Mouse (Mus musculus) lung, embryonic 16.5 days (tissue): ENCODE results near the gene Nfatc3. TPM values are rescaled to one million over a fixed set of nuclear protein-coding genes. Genes with fewer than 3 reads are reported as not detected.

Experiments used
- ATAC-seq: fragments of 200-750 bp; cut with Nextera tagmentation; 2 replicates; pipeline ENCODE4 v1.8.0; 2017; ENCODE audit warnings: low read depth, mild to moderate bottlenecking, moderate library complexity
- H3K27ac ChIP-seq: fragments of 300-500 bp; sonication (generic); 2 replicates; pipeline ENCODE4 v1.5.1; 2014; ENCODE audit warnings: mild to moderate bottlenecking, control low read depth, low read length
- H3K27me3 ChIP-seq: fragments of 300-500 bp; sonication (generic); 2 replicates; pipeline ENCODE4 v1.6.1; 2014; ENCODE audit warnings: low read depth, low read length, mixed read lengths; ENCODE audit not compliant: control insufficient read depth, insufficient read depth
- H3K36me3 ChIP-seq: fragments of 300-500 bp; sonication (generic); 2 replicates; pipeline ENCODE4 v1.6.1; 2014; ENCODE audit warnings: low read length; ENCODE audit not compliant: control insufficient read depth, insufficient read depth
- H3K4me1 ChIP-seq: fragments of 300-500 bp; sonication (generic); replicated peaks from 2 replicates; pipeline ENCODE4 v1.6.1; 2014; ENCODE audit warnings: low read length, mixed read lengths; ENCODE audit not compliant: control insufficient read depth, insufficient read depth
- H3K4me2 ChIP-seq: fragments of 300-500 bp; sonication (generic); 2 replicates; pipeline ENCODE4 v1.6.1; 2014; ENCODE audit warnings: low read depth, low read length, control low read depth
- H3K4me3 ChIP-seq: fragments of 300-500 bp; sonication (generic); 2 replicates; pipeline ENCODE4 v1.5.1; 2014; ENCODE audit warnings: mild to moderate bottlenecking, low read length, control low read depth
- H3K9ac ChIP-seq: fragments of 300-500 bp; sonication (generic); 2 replicates; pipeline ENCODE4 v1.6.1; 2014; ENCODE audit warnings: low read length, control low read depth
- H3K9me3 ChIP-seq: fragments of 300-500 bp; sonication (generic); 2 replicates; pipeline ENCODE4 v1.6.1; 2016; ENCODE audit warnings: low read length; ENCODE audit not compliant: control insufficient read depth
- WGBS: fragments of 180-500 bp; shearing (Covaris S2); extraction: QIAGEN DNeasy Blood & Tissue Kit; methylation state at CpG from one replicate; pipeline ENCODE4 v1.1.7; 2014; 5-methylcytosine and 5-hydroxymethylcytosine counted together
- polyA plus RNA-seq: library from polyadenylated mRNA; unstranded; fragments of >200 nt; fragmentation: Nextera tagmentation; extraction: Ambion mirVana; gene quantifications from 2 replicates; pipeline ENCODE4 v1.2.1, GENCODE M21; 2015

The Nfatc3 gene
- polyA plus RNA-seq, 1 experiment from 2014 or later = 6.0 TPM

DNA sequence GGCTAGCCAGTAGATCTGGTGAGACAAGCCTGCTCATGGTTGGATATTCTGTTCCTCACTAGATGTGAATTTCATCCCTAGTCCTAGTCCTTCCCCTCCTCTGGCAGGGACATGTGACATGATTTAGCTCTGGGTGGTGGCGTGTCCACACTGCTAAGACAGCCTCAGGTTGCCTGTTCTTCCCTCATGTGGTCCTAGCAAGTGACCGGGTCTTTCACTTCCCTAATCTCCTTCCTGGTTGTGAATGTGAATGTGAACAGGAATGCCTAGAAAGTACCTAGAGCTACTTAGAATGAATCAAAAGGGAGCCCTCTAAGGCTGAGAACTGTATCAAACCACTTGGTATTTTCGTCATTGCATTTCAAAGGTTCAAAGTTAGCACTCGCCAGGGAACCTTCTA lies 19.0 kb upstream of the Nfatc3 start:
- H3K4me3 ChIP-seq = no peak overlapping the region
- ATAC-seq = no peak
- H3K27me3 ChIP-seq = no peaks in the 10 kb centered on the region
- no peaks in the 10 kb centered on the region for H3K9me3 ChIP-seq
- no peaks in the 10 kb centered on the region for H3K4me1 ChIP-seq
- 0 out of 2 replicates have a peak, but pooled peaks cover 2% of the 10 kb centered on the region for H3K36me3 ChIP-seq
- H3K9ac ChIP-seq = no peak overlapping the region
- WGBS = 82% methylated on average over 4 of the region's 4 CpGs
- H3K4me2 ChIP-seq = no peak overlapping the region
- no peak overlapping the region for H3K27ac ChIP-seq

GRCm38 (mm10) chr8:106040218-106040617 lies 18.4 kb upstream of the Nfatc3 start:
- Histone ChIP-seq H3K9me3 (no peaks in the 10 kb centered on the region), H3K9ac (no peak overlapping the region), H3K27ac (no peak overlapping the region), H3K36me3 (peaks cover 5% of the 10 kb centered on the region; the same call in 1 of the 2 replicates), H3K4me2 (no peak overlapping the region), H3K4me3 (no peak overlapping the region), H3K27me3 (no peaks in the 10 kb centered on the region), H3K4me1 (no peaks in the 10 kb centered on the region)
- no peak for ATAC-seq
- WGBS = 56% methylated on average over 4 of the region's 4 CpGs

GRCm38 (mm10) chr8:106043055-106043454 lies 15.6 kb upstream of the Nfatc3 start:
- no peak overlapping the region for H3K9ac ChIP-seq

DNA sequence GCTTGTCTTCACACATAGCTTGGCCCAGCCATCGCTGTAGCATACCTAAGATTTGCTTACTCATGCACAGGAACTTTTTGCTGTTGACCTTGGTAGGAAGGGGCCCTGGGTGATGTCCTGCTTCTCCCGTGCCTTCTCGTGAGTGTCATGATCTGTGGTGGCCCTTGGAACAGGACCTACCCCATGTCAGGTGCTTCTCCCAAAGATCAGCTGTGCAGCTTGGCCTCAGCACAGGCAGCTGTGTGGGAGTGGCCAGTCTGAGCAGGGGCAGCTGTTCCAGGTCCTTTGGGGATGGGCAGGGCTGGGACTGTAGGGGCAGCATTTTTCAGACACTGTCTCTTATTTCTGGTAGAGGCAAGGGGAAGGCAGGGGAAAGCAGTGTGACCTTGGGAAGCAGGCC lies 14.5 kb upstream of the Nfatc3 start:
- no peak for ATAC-seq

More at GRCm38 (mm10) chr8:106043055-106043454, 15.6 kb upstream of the Nfatc3 start:
- no peak for ATAC-seq
- H3K27ac ChIP-seq = no peak overlapping the region
- H3K4me1 ChIP-seq = no peaks in the 10 kb centered on the region
- 85% methylated on average over 2 of the region's 2 CpGs for WGBS
- peaks cover 7% of the 10 kb centered on the region; the same call in 1 of the 2 replicates for H3K36me3 ChIP-seq
- no peak overlapping the region for H3K4me2 ChIP-seq
- no peaks in the 10 kb centered on the region for H3K27me3 ChIP-seq
- H3K9me3 ChIP-seq = no peaks in the 10 kb centered on the region
- no peak overlapping the region for H3K4me3 ChIP-seq

GRCm38 (mm10) chr8:106046872-106047559 lies 11.6 kb upstream of the Nfatc3 start:
- WGBS = 88% methylated on average over 11 of the region's 11 CpGs
- no peak for ATAC-seq

More for the DNA sequence above, 14.5 kb upstream of the Nfatc3 start:
- 62% methylated on average over 3 of the region's 3 CpGs for WGBS
- Histone ChIP-seq H3K4me1 (no peaks in the 10 kb centered on the region), H3K4me2 (no peak overlapping the region), H3K9ac (no peak overlapping the region), H3K27ac (no peak overlapping the region), H3K9me3 (no peaks in the 10 kb centered on the region), H3K27me3 (no peaks in the 10 kb centered on the region), H3K4me3 (no peak overlapping the region), H3K36me3 (peaks cover 7% of the 10 kb centered on the region; the same call in 1 of the 2 replicates)

DNA sequence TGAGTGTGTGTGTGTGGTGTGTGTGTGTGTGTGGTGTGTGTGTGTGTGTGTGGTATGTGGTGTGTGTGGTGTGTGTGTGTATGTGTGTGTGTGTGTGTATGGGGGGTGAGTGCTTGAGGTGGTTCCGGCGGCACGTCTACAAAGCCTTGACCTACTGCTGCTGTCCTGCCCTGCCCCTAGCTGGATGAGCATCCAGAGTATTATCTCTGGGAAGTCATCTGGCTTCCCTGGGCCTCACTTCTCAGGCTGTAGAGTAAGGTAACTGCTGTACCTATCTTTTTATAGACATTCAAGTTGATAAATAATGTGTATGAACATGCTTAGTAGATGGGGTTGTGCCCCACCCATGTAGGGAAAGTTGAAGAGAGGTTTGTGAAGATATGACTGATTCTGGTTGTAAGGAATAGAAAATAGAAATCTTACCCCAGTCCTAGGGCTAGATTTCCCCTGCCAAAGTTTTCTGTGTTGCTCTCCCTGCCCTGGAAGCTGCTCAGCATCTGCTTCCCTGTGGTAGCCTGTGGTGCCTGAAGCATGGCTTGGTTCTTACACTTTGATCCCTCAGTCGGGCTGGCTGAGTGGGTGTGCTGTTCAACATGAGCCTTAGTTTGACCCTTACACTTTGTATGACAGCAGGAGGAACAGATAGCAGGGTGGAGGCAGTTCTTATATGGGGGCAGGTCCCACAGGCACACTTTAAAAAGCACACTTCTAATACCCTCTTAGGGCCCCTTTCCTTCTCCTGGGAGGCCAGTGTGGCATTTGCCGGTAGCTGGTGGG lies 10.6 kb upstream of the Nfatc3 start:
- Histone ChIP-seq H3K4me2 (no peak overlapping the region), H3K36me3 (peaks cover 4% of the 10 kb centered on the region; the same call in 1 of the 2 replicates)
- no peak for ATAC-seq

More at GRCm38 (mm10) chr8:106046872-106047559, 11.6 kb upstream of the Nfatc3 start:
- Histone ChIP-seq H3K9me3 (no peaks in the 10 kb centered on the region), H3K4me3 (no peak overlapping the region), H3K36me3 (peaks cover 6% of the 10 kb centered on the region; the same call in 1 of the 2 replicates), H3K4me2 (no peak overlapping the region), H3K4me1 (no peaks in the 10 kb centered on the region), H3K27me3 (no peaks in the 10 kb centered on the region), H3K9ac (no peak overlapping the region), H3K27ac (no peak overlapping the region)

GRCm38 (mm10) chr8:106049840-106050239 lies 8.8 kb upstream of the Nfatc3 start:
- no peaks in the 10 kb centered on the region for H3K9me3 ChIP-seq
- peaks cover 4% of the 10 kb centered on the region; the same call in 1 of the 2 replicates for H3K36me3 ChIP-seq
- 80% methylated on average over 6 of the region's 6 CpGs for WGBS
- H3K27me3 ChIP-seq = no peaks in the 10 kb centered on the region
- H3K9ac ChIP-seq = no peak overlapping the region
- H3K4me1 ChIP-seq = no peaks in the 10 kb centered on the region
- no peak overlapping the region for H3K4me3 ChIP-seq
- ATAC-seq = no peak
- no peak overlapping the region for H3K4me2 ChIP-seq
- H3K27ac ChIP-seq = no peak overlapping the region

More for the DNA sequence above, 10.6 kb upstream of the Nfatc3 start:
- Histone ChIP-seq H3K4me3 (no peak overlapping the region), H3K9me3 (no peaks in the 10 kb centered on the region), H3K27me3 (no peaks in the 10 kb centered on the region), H3K27ac (no peak overlapping the region), H3K4me1 (no peaks in the 10 kb centered on the region), H3K9ac (no peak overlapping the region)
- 79% methylated on average over 5 of the region's 5 CpGs for WGBS

GRCm38 (mm10) chr8:106051068-106051467 lies 7.6 kb upstream of the Nfatc3 start:
- H3K27me3 ChIP-seq = no peaks in the 10 kb centered on the region
- ATAC-seq = no peak
- 81% methylated on average over 3 of the region's 3 CpGs for WGBS
- no peak overlapping the region for H3K4me3 ChIP-seq
- H3K36me3 ChIP-seq = no peaks in the 10 kb centered on the region
- no peaks in the 10 kb centered on the region for H3K4me1 ChIP-seq
- H3K4me2 ChIP-seq = no peak overlapping the region
- H3K9me3 ChIP-seq = no peaks in the 10 kb centered on the region
- H3K9ac ChIP-seq = no peak overlapping the region
- H3K27ac ChIP-seq = no peak overlapping the region

DNA sequence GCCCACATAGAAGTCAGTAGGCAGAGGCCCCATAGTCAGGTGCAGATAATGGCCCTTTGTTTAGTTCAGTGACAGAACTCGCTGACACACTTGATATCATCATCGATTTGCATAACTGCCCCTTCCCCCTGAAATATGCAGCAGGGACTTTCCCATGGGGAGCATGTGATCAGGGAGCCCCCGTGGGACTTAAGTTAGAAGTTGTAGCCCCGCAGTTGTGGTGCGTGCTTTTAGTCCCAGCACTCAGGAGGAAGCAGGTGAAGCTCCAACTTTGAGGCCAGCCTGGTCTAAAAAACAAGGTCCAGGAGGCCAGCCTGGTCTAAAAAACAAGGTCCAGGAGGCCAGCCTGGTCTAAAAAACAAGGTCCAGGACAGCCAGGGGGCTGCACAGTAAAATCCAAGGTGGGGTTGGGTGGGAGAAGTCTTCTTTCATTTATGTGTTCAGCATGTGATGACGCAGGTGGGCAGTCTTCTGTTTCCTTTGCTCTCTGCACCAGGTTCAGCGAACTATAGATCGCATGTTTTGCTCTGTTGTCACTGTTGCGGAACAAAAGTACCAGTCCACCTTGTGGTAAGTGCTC lies 6.0 kb upstream of the Nfatc3 start:
- H3K27ac ChIP-seq = no peak overlapping the region
- no peaks in the 10 kb centered on the region for H3K27me3 ChIP-seq
- no peak overlapping the region for H3K9ac ChIP-seq
- H3K4me3 ChIP-seq = no peak overlapping the region
- no peak overlapping the region for H3K4me2 ChIP-seq
- H3K36me3 ChIP-seq = no peaks in the 10 kb centered on the region
- H3K4me1 ChIP-seq = no peaks in the 10 kb centered on the region
- no peak for ATAC-seq
- 86% methylated on average over 9 of the region's 9 CpGs for WGBS
- no peaks in the 10 kb centered on the region for H3K9me3 ChIP-seq
